Mouse (Mus musculus) liver, adult 2 months (tissue): ENCODE measurements around the gene Adk. TPM values are rescaled to one million over a fixed set of nuclear protein-coding genes. Genes with fewer than 3 reads are reported as not detected.

Source experiments
- DNase-seq: peaks from one replicate; pipeline ENCODE4 v3.0.0-alpha.2; 2011; ENCODE audit warnings: low read depth, low spot score; ENCODE audit errors: extremely low read depth
- H3K27ac ChIP-seq: fragments of 200-500 bp; replicated peaks from 2 replicates; pipeline ENCODE4 v1.5.1; 2012; ENCODE audit warnings: low read depth, mild to moderate bottlenecking, control low read depth, inconsistent platforms, low read length; ENCODE audit not compliant: insufficient read depth
- H3K27me3 ChIP-seq: fragments of 200-500 bp; 2 replicates; pipeline ENCODE4 v1.6.1; 2012; ENCODE audit warnings: mild to moderate bottlenecking, moderate library complexity, low read length, inconsistent platforms; ENCODE audit not compliant: control insufficient read depth, insufficient read depth
- H3K36me3 ChIP-seq: fragments of 200-500 bp; 2 replicates; pipeline ENCODE4 v1.6.1; 2012; ENCODE audit warnings: low read length, inconsistent platforms; ENCODE audit not compliant: control insufficient read depth, insufficient read depth
- H3K4me1 ChIP-seq: fragments of 200-500 bp; 2 replicates; pipeline ENCODE4 v1.6.1; 2011; ENCODE audit warnings: low read length; ENCODE audit not compliant: control insufficient read depth, insufficient read depth
- H3K4me3 ChIP-seq: fragments of 200-500 bp; 2 replicates; pipeline ENCODE4 v1.5.1; 2011; ENCODE audit warnings: low read depth, mild to moderate bottlenecking, control low read depth, low read length, moderate library complexity; ENCODE audit not compliant: insufficient read depth
- H3K79me2 ChIP-seq: fragments of 200-500 bp; 2 replicates; pipeline ENCODE4 v1.6.1; 2012; ENCODE audit warnings: inconsistent platforms, mild to moderate bottlenecking, low read length, moderate library complexity; ENCODE audit not compliant: control insufficient read depth, insufficient read depth
- H3K9ac ChIP-seq: fragments of 200-500 bp; 2 replicates; pipeline ENCODE4 v1.6.1; 2012; ENCODE audit warnings: low read depth, mild to moderate bottlenecking, control low read depth, inconsistent platforms, low read length
- CTCF ChIP-seq: fragments of 200-500 bp; IDR thresholded peaks from 2 replicates; pipeline ENCODE4 v1.5.1; 2011; ENCODE audit warnings: low read depth, low read length, control low read depth
- POLR2A ChIP-seq: fragments of 200-500 bp; IDR thresholded peaks from 2 replicates; pipeline ENCODE4 v1.6.1; 2011; ENCODE audit warnings: low read length, control low read depth; ENCODE audit not compliant: insufficient read depth; ENCODE audit errors: extremely low read depth
- WGBS: fragments of 180-500 bp; shearing (Covaris S2); methylation state at CpG from one replicate; pipeline ENCODE4 v1.1.7; 2018; 5-methylcytosine and 5-hydroxymethylcytosine counted together
- polyA plus RNA-seq: library from polyadenylated mRNA; depleted of rRNA; stranded (reverse); fragments of >200 nt; gene quantifications from 2 replicates; pipeline ENCODE4 v1.2.3, GENCODE M21; 2012; rRNA removed
- total RNA-seq: library from RNA; depleted of rRNA; stranded (reverse); fragments of >200 nt; gene quantifications from 2 replicates; pipeline ENCODE4 v1.2.3, GENCODE M21; 2014; rRNA removed

The Adk gene
- 877 and 924 TPM in 2 replicates for total RNA-seq
- polyA plus RNA-seq, result 231 and 284 TPM in 2 replicates

- H3K9ac ChIP-seq, result peak within 1 kb of the TSS; percentile 90
- under 1% methylated on average over 48 of the region's 48 CpGs for WGBS
- peak; percentile 95 for DNase-seq
- peaks cover 2% of the 10 kb centered on the region; the same call in 1 of the 2 replicates for H3K36me3 ChIP-seq
- H3K4me3 ChIP-seq, result peak within 1 kb of the TSS; percentile 85
- H3K4me1 ChIP-seq, result peaks cover 14% of the 10 kb centered on the region; the same call in 1 of the 2 replicates
- TF ChIP-seq CTCF, result no peak
- peak; percentile 72 for TF ChIP-seq POLR2A
- H3K27ac ChIP-seq, result peak within 1 kb of the TSS; percentile 94
- peaks cover 22% of the 10 kb centered on the region; the same call in 1 of the 2 replicates for H3K79me2 ChIP-seq
- no peaks in the 10 kb centered on the region for H3K27me3 ChIP-seq
Measured at GRCm38 (mm10) chr14:21052112-21052780, at the start of gene Adk, which contains the start of gene Ap3m1. Adk (plus strand) TSS chr14:21052574. Ap3m1 (minus strand) TSS chr14:21052508.

- H3K9ac ChIP-seq, result no peak overlapping the region
- no peaks in the 10 kb centered on the region for H3K79me2 ChIP-seq
- 78% methylated on average over 5 of the region's 5 CpGs for WGBS
- H3K4me1 ChIP-seq, result no peaks in the 10 kb centered on the region
- no peaks in the 10 kb centered on the region for H3K27me3 ChIP-seq
- no peak overlapping the region for H3K4me3 ChIP-seq
- no peak for TF ChIP-seq CTCF
- TF ChIP-seq POLR2A, result no peak
- no peak for DNase-seq
- peaks cover 52% of the 10 kb centered on the region for H3K36me3 ChIP-seq
- no peak overlapping the region for H3K27ac ChIP-seq
Measured at GRCm38 (mm10) chr14:21013800-21014334, 38.5 kb upstream of the Adk start.

- H3K36me3 ChIP-seq, result peaks cover 62% of the 10 kb centered on the region
- no peaks in the 10 kb centered on the region for H3K4me1 ChIP-seq
- no peaks in the 10 kb centered on the region for H3K79me2 ChIP-seq
- no peak overlapping the region for H3K27ac ChIP-seq
- H3K9ac ChIP-seq, result no peak overlapping the region
- no peak overlapping the region for H3K4me3 ChIP-seq
- TF ChIP-seq POLR2A (no peak), CTCF (no peak)
- H3K27me3 ChIP-seq, result no peaks in the 10 kb centered on the region
- DNase-seq, result no peak
- 95% methylated on average over 5 of the region's 5 CpGs for WGBS
Measured at GRCm38 (mm10) chr14:21017871-21018270, 34.5 kb upstream of the Adk start.

GRCm38 (mm10) chr14:21018977-21019376, 33.4 kb upstream of the Adk start:
- DNase-seq, result no peak
- H3K4me1 ChIP-seq, result no peaks in the 10 kb centered on the region

GRCm38 (mm10) chr14:21020435-21020834, 31.9 kb upstream of the Adk start:
- 95% methylated on average over 8 of the region's 8 CpGs for WGBS
- TF ChIP-seq CTCF, result no peak
- no peak for TF ChIP-seq POLR2A
- Histone ChIP-seq H3K27ac (no peak overlapping the region), H3K4me1 (no peaks in the 10 kb centered on the region), H3K4me3 (no peak overlapping the region), H3K27me3 (no peaks in the 10 kb centered on the region), H3K79me2 (no peaks in the 10 kb centered on the region), H3K9ac (no peak overlapping the region), H3K36me3 (peaks cover 59% of the 10 kb centered on the region)
- no peak for DNase-seq

More at GRCm38 (mm10) chr14:21018977-21019376, 33.4 kb upstream of the Adk start:
- H3K27ac ChIP-seq, result no peak overlapping the region
- H3K27me3 ChIP-seq, result no peaks in the 10 kb centered on the region
- peaks cover 63% of the 10 kb centered on the region for H3K36me3 ChIP-seq
- WGBS, result 62% methylated on average over 3 of the region's 3 CpGs
- H3K9ac ChIP-seq, result no peak overlapping the region
- no peak overlapping the region for H3K4me3 ChIP-seq
- H3K79me2 ChIP-seq, result no peaks in the 10 kb centered on the region
- TF ChIP-seq CTCF (no peak), POLR2A (no peak)

DNA sequence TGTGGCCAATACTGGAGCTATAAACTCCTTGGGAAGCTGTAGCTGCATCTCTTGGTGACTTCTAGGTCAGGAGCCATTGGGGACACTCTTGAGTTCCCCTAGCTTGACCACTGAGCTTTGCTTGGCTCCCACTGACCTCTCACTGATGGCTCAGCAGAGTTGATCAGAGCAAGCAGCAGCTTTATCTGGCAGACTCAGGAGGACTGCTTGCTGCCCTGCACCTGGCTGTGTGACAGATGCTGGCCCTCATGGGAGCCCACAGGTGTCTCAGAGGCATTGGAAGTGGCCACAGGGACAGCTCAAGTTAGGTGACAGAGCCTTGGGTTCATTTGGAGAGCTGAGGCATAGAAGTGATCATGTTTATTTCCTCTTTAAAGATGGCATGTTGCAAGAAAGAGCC, 24.8 kb upstream of the Adk start:
- H3K27me3 ChIP-seq, result no peaks in the 10 kb centered on the region
- H3K27ac ChIP-seq, result no peak overlapping the region
- H3K79me2 ChIP-seq, result no peaks in the 10 kb centered on the region
- no peaks in the 10 kb centered on the region for H3K4me1 ChIP-seq
- peaks cover 58% of the 10 kb centered on the region for H3K36me3 ChIP-seq
- no peak for TF ChIP-seq CTCF
- TF ChIP-seq POLR2A, result no peak
- no peak overlapping the region for H3K4me3 ChIP-seq
- H3K9ac ChIP-seq, result no peak overlapping the region
- DNase-seq, result no peak
